Mouse (Mus musculus): ENCODE results near the gene Tspan9.
A peak's percentile ranks its signal among the peaks of the same experiment; 100 is the strongest.

Tspan9 gene

GRCm38 (mm10) chr6:128020521-128021057 lies 122.8 kb downstream of the Tspan9 start:
- peak; percentile 55 for ATAC-seq (ENCODE audit: low TSS enrichment)

- no peak for ATAC-seq (ENCODE audit: low TSS enrichment)
Measured at GRCm38 (mm10) chr6:128020053-128020452, 123.3 kb downstream of the Tspan9 start.

GRCm38 (mm10) chr6:128019119-128019518 lies 124.3 kb downstream of the Tspan9 start:
- no peak for ATAC-seq (ENCODE audit: low TSS enrichment)

GRCm38 (mm10) chr6:128015304-128015703 lies 128.1 kb downstream of the Tspan9 start:
- ATAC-seq (ENCODE audit: low TSS enrichment), result no peak

- no peak for ATAC-seq (ENCODE audit: low TSS enrichment)
Measured at GRCm38 (mm10) chr6:128011781-128012180, 131.6 kb downstream of the Tspan9 start.

- peak; percentile 76 for ATAC-seq (ENCODE audit: low TSS enrichment)
Measured at GRCm38 (mm10) chr6:128011071-128011477, 132.3 kb downstream of the Tspan9 start.

GRCm38 (mm10) chr6:128010135-128010971 lies 133.0 kb downstream of the Tspan9 start:
- peak; percentile 14 for ATAC-seq (ENCODE audit: low TSS enrichment)

- ATAC-seq (ENCODE audit: low TSS enrichment), result peak; percentile 7; the same call in 1 of the 2 replicates
Measured at GRCm38 (mm10) chr6:128007982-128008562, 135.3 kb downstream of the Tspan9 start.

- no peak for ATAC-seq (ENCODE audit: low TSS enrichment)
Measured at GRCm38 (mm10) chr6:128007241-128007701, 136.1 kb downstream of the Tspan9 start.

- no peak for ATAC-seq (ENCODE audit: low TSS enrichment)
Measured at GRCm38 (mm10) chr6:128006156-128006555, 137.2 kb downstream of the Tspan9 start.

- no peak for ATAC-seq (ENCODE audit: low TSS enrichment)
Measured at GRCm38 (mm10) chr6:128004544-128004943, 138.8 kb downstream of the Tspan9 start.

GRCm38 (mm10) chr6:128003542-128003941 lies 139.9 kb downstream of the Tspan9 start:
- 0 out of 2 replicates have a peak, but pooled peaks have one; percentile 9 for ATAC-seq (ENCODE audit: low TSS enrichment)

GRCm38 (mm10) chr6:128002667-128003066 lies 140.7 kb downstream of the Tspan9 start:
- no peak for ATAC-seq (ENCODE audit: low TSS enrichment)

- no peak for ATAC-seq (ENCODE audit: low TSS enrichment)
Measured at GRCm38 (mm10) chr6:128002104-128002503, 141.3 kb downstream of the Tspan9 start.

GRCm38 (mm10) chr6:128001587-128001986 lies 141.8 kb downstream of the Tspan9 start:
- no peak for ATAC-seq (ENCODE audit: low TSS enrichment)

- no peak for ATAC-seq (ENCODE audit: low TSS enrichment)
Measured at GRCm38 (mm10) chr6:128000777-128001176, 142.6 kb downstream of the Tspan9 start.

GRCm38 (mm10) chr6:127999118-127999517 lies 144.3 kb downstream of the Tspan9 start:
- ATAC-seq (ENCODE audit: low TSS enrichment), result no peak

- no peak for ATAC-seq (ENCODE audit: low TSS enrichment)
Measured at GRCm38 (mm10) chr6:127996928-127997327, 146.5 kb downstream of the Tspan9 start.

- no peak for ATAC-seq (ENCODE audit: low TSS enrichment)
Measured at GRCm38 (mm10) chr6:127992993-127993392, 150.4 kb downstream of the Tspan9 start.

- ATAC-seq (ENCODE audit: low TSS enrichment), result no peak
Measured at GRCm38 (mm10) chr6:127991509-127992176, 151.8 kb downstream of the Tspan9 start.

- ATAC-seq (ENCODE audit: low TSS enrichment), result peak; percentile 82
Measured at GRCm38 (mm10) chr6:127989624-127990212, 153.7 kb downstream of the Tspan9 start.

Data from frontal cortex, adult (tissue).